Mouse (Mus musculus): Measurements from ENCODE around the gene Lamb3.

Lamb3 gene

DNA sequence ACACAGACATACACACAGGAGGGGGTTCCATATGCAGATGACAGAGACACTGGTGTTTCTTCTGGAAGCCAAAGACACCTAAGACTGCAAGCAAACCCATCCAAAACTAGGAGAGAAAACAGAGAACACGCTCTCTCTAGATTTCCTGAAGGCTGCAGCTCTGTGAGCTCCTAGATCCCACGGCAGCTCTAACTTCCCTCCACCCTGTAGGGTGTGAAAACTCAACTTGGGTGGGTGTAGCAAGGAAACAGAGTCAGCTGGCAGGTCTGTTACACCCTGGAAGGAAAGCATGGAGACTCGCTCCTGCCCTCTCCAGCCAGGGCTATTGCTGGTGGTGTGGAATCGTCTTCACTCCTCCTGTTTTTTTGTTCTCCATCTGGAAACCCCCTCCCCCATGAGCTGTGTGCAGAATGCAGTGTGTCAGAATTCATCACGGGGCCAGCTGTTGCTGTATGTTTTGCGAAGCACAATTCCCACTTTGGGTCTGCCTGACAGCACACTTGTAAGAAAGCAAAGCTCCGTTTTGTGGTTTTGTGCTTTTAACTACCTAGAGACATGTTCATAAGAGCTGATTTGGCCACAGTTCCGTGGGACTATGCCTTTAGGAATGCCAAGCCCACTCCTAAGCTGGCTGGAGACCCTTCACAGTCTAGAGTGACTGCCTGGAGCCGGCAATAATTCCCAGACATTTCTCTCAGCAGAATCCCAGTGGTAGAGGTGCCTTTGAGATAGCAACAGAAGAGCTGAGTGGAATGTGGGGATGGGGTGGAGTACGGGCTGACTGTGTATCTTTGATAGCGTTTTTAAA, 174.3 kb downstream of the Lamb3 start:
- peak; percentile 81 for DNase-seq (ENCODE audit: low read depth, low spot score)

DNA sequence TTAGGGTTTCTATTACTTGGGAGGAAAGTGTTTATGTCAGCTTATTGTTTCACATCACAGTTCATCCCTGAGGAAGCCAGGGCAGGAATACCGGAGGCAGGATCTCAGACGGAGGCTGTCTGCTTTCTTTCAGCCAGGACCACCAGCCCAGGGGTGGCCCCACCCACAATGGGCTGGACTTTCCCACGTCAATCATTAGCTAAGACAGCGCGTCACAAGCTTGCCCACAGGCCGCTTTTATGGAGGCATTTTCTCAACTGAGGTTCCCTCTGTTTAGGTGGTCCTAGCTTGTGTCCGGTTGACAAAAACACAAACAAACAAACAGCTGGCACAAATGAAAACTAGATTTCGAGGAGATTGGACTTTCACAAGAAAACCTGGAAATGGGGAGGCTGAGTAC, 174.9 kb downstream of the Lamb3 start:
- DNase-seq (ENCODE audit: low read depth, low spot score): no peak

DNA sequence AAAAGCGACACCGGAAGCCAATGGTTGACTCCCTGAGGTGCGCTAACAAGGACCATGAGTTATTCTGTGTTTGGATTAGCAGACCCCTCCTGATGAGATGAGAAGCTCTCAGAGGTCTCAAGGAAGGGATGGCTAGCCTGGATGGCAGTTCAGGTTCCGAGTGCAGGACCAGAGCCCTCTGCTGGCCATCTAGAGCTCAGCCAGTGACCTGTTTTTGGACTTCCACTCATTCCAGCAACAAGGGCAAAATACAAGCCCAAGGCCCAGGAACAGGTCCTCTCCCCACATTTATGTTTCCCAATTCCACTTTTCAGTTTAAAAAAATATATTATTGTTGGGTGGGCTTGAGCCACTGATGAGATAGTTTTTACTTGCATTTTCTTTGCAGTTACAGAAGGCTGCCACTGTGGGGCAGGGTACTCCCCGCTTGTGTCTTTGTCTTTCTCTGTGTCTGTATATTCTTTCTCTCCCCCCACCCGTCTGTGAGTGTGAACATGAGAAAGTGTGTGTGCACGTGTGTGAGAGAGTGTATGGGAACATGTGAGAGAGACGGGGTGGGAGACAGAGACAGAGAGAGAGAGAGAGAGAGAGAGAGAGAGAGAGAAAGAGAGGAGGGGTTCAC, 175.5 kb downstream of the Lamb3 start:
- peak; percentile 77 for DNase-seq (ENCODE audit: low read depth, low spot score)

- peak; percentile 93 for DNase-seq (ENCODE audit: low read depth, low spot score)
Observed at GRCm38 (mm10) chr1:193386136-193386535, 178.6 kb downstream of the Lamb3 start.

DNA sequence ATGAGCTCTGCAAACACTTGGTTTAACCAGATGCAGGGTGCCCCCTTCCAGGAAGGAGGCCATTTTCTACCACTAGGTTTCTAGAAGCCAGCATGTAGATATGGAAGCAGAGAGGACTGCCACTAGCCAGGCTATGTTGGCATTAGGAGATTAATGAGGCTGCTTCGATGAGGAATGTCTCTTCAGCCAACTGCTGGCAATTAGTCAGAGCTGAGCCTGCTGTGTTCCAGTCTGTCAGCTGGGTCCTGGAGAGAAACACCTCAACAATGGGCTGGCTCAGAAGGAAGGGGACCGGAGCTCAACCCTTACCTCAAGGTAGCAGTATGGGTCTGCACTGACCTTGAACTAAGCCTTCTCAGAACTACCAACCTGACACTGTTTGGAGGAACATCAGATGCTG, 179.7 kb downstream of the Lamb3 start:
- peak; percentile 67 for DNase-seq (ENCODE audit: low read depth, low spot score)

DNA sequence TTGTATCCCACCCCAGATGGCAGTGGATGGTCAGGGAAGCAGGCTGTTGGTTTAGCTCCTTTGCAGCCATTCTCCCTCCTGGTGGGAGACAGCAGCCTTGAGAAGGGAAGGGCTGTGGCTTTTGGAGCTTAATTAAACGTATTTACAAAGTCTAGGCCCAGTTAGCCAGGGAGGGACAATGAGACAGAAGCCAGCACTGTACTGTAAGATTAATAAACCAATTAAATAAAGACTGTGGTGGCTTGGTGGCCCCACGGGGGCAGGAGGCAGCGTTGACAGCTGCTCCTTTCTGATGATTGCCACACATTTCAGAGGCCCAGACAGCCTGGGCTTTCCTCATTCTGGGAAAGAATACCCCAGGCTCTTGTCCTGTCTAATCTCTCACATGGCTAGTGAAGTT, 182.0 kb downstream of the Lamb3 start:
- DNase-seq (ENCODE audit: low read depth, low spot score): no peak

DNA sequence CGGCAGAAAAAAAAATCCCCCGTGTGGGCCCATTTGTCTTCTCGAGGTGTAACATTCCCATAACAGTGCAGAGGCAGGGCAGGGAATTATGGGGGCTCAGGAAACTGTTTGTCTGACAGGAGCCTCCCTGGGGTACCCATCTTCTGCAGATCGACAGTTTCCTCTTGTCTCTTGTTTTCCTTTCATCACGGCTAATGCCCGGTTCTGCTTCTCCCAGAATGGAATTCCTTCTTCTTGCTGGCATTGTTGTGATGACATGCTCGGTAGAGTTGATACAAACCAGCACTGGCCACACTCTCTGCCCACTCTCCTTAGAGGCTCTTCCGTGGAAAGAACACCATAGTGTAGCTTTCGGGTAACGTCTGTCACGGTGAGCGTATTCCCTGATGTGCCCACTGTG, 182.5 kb downstream of the Lamb3 start:
- no peak for DNase-seq (ENCODE audit: low read depth, low spot score)

DNA sequence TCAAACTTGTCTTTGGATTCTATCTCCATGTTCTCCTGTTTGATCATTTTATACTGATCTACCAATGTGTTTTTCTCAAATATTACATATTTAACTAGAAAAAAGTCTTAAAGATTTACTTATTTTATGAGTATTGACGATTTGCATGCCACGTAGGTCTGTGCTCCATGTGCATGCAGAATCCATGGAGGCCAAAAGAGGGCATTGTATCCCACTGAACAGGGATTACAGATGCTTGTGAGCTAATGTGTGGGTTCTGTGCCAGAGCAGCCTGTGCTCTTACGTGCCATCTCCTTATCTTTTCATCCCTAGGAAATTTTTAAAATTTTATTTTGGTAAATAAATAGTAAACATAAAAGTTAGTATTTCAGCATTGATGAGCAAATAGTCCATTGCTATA, 184.8 kb downstream of the Lamb3 start:
- DNase-seq (ENCODE audit: low read depth, low spot score): no peak

Measured in brain, adult 2 months (tissue).